Mouse (Mus musculus) urinary bladder, postnatal 4 days (tissue): ENCODE measurements around the gene Unc13c.
A peak's percentile ranks its signal among the peaks of the same experiment; 100 is the strongest.

ENCODE experiments used
- DNase-seq, 2 experiments: peaks; one replicate each; pipeline ENCODE4 v3.0.0; 2021 to 2022; ENCODE audit warnings: low spot score in 2 of 2

The Unc13c gene

GRCm38 (mm10) chr9:73638119-73638518 is 330.6 kb downstream of the Unc13c start:
- no peak for DNase-seq

- DNase-seq = no peak
These were observed 343.6 kb downstream of the Unc13c start for GRCm38 (mm10) chr9:73625171-73625570.

- DNase-seq = no peak
These were observed 355.9 kb downstream of the Unc13c start for GRCm38 (mm10) chr9:73612896-73613295.

GRCm38 (mm10) chr9:73603921-73604320 is 364.8 kb downstream of the Unc13c start:
- DNase-seq = no peak

- DNase-seq = no peak
These were observed 403.2 kb downstream of the Unc13c start for GRCm38 (mm10) chr9:73565558-73565957.

GRCm38 (mm10) chr9:73560037-73560436 is 408.7 kb downstream of the Unc13c start:
- DNase-seq = no peak

GRCm38 (mm10) chr9:73557805-73558204 is 411.0 kb downstream of the Unc13c start:
- DNase-seq = peak in 1 of 2 experiments; percentile 66

GRCm38 (mm10) chr9:73555354-73555753 is 413.4 kb downstream of the Unc13c start:
- peak in 1 of 2 experiments; percentile 21 for DNase-seq

GRCm38 (mm10) chr9:73472568-73472967 is 496.2 kb downstream of the Unc13c start:
- no peak for DNase-seq

GRCm38 (mm10) chr9:73462027-73462426 is 506.7 kb downstream of the Unc13c start:
- DNase-seq = no peak

GRCm38 (mm10) chr9:73450009-73450408 is 518.8 kb downstream of the Unc13c start:
- DNase-seq = no peak

- DNase-seq = no peak
These were observed 519.5 kb downstream of the Unc13c start for GRCm38 (mm10) chr9:73449216-73449615.

GRCm38 (mm10) chr9:73431925-73432324 is 536.8 kb downstream of the Unc13c start:
- no peak for DNase-seq
